Mouse (Mus musculus) cerebellum, adult 2 months (tissue): ENCODE data around the gene Desi1. TPM values are rescaled to one million over a fixed set of nuclear protein-coding genes. Genes with fewer than 3 reads are reported as not detected.

Source experiments
- DNase-seq, 2 experiments: peaks; one replicate each; pipeline ENCODE4 v3.0.0; 2021
- H3K27ac ChIP-seq: fragments of 200-500 bp; 2 replicates; pipeline ENCODE4 v1.5.1; 2012; ENCODE audit warnings: low read length, control low read depth, inconsistent platforms; ENCODE audit not compliant: insufficient read depth
- H3K27me3 ChIP-seq: fragments of 200-500 bp; 2 replicates; pipeline ENCODE4 v1.6.1; 2012; ENCODE audit warnings: inconsistent platforms, mild to moderate bottlenecking, low read length, moderate library complexity; ENCODE audit not compliant: control insufficient read depth, insufficient read depth
- H3K4me1 ChIP-seq: fragments of 200-500 bp; 2 replicates; pipeline ENCODE4 v1.6.1; 2011; ENCODE audit warnings: low read length; ENCODE audit not compliant: control insufficient read depth, insufficient read depth
- H3K4me3 ChIP-seq: fragments of 200-500 bp; replicated peaks from 2 replicates; pipeline ENCODE3; 2011; ENCODE audit warnings: mild to moderate bottlenecking, low read depth, low read length, control low read depth; ENCODE audit not compliant: insufficient read depth
- CTCF ChIP-seq: fragments of 200-500 bp; IDR thresholded peaks from 2 replicates; pipeline ENCODE4 v1.5.1; 2011; ENCODE audit warnings: low read depth, mild to moderate bottlenecking, control low read depth, low read length, moderate library complexity, borderline replicate concordance; ENCODE audit not compliant: insufficient read depth
- POLR2A ChIP-seq: fragments of 200-500 bp; IDR thresholded peaks from 2 replicates; pipeline ENCODE4 v1.6.1; 2011; ENCODE audit warnings: low read length, control low read depth, borderline replicate concordance; ENCODE audit not compliant: insufficient read depth
- WGBS: fragments of 180-500 bp; shearing (Covaris S2); methylation state at CpG from one replicate; pipeline ENCODE4 v1.1.7; 2018; 5-methylcytosine and 5-hydroxymethylcytosine counted together
- polyA plus RNA-seq: library from polyadenylated mRNA; depleted of rRNA; stranded (reverse); fragments of >200 nt; gene quantifications from 2 replicates; pipeline ENCODE4 v1.2.3, GENCODE M21; 2012

Desi1 gene
- polyA plus RNA-seq, 1 experiment: 156 TPM

GRCm38 (mm10) chr15:81969173-81969572 lies 64.5 kb downstream of the Desi1 start:
- 78% methylated on average over 7 of the region's 7 CpGs for WGBS
- no peak for DNase-seq
- Histone ChIP-seq H3K4me3 (no peak overlapping the region), H3K27ac (no peak overlapping the region), H3K4me1 (no peaks in the 10 kb centered on the region), H3K27me3 (no peaks in the 10 kb centered on the region)
- TF ChIP-seq CTCF (no peak), POLR2A (no peak)

- H3K4me3 ChIP-seq: no peak overlapping the region
- 66% methylated on average over 2 of the region's 2 CpGs for WGBS
- TF ChIP-seq POLR2A (no peak), CTCF (no peak)
- peak overlapping the region; percentile 27; the same call in 1 of the 2 replicates for H3K27ac ChIP-seq
- no peaks in the 10 kb centered on the region for H3K4me1 ChIP-seq
- no peaks in the 10 kb centered on the region for H3K27me3 ChIP-seq
- DNase-seq: no peak
Observed at GRCm38 (mm10) chr15:81968447-81968846, 65.2 kb downstream of the Desi1 start.

GRCm38 (mm10) chr15:81967821-81968220 lies 65.8 kb downstream of the Desi1 start:
- Histone ChIP-seq H3K4me3 (no peak overlapping the region), H3K4me1 (no peaks in the 10 kb centered on the region), H3K27me3 (no peaks in the 10 kb centered on the region), H3K27ac (no peak overlapping the region)
- WGBS: 88% methylated on average over 5 of the region's 5 CpGs
- TF ChIP-seq POLR2A (no peak), CTCF (no peak)
- DNase-seq: no peak

GRCm38 (mm10) chr15:81966062-81966829 lies 67.4 kb downstream of the Desi1 start:
- Histone ChIP-seq H3K4me3 (no peak overlapping the region), H3K4me1 (no peaks in the 10 kb centered on the region), H3K27me3 (no peaks in the 10 kb centered on the region), H3K27ac (no peak overlapping the region)
- no peak for DNase-seq
- TF ChIP-seq POLR2A (no peak), CTCF (no peak)
- WGBS: 77% methylated on average over 14 of the region's 14 CpGs

- no peaks in the 10 kb centered on the region for H3K4me1 ChIP-seq
- H3K27me3 ChIP-seq: no peaks in the 10 kb centered on the region
- no peak for TF ChIP-seq POLR2A
- H3K4me3 ChIP-seq: no peak overlapping the region
- WGBS: 63% methylated on average over 4 of the region's 4 CpGs
- DNase-seq: no peak
- H3K27ac ChIP-seq: no peak overlapping the region
Observed at GRCm38 (mm10) chr15:81964980-81965545, 68.6 kb downstream of the Desi1 start.

- Histone ChIP-seq H3K27me3 (no peaks in the 10 kb centered on the region), H3K4me1 (no peaks in the 10 kb centered on the region), H3K27ac (no peak overlapping the region), H3K4me3 (no peak overlapping the region)
- TF ChIP-seq CTCF: no peak
- no peak for TF ChIP-seq POLR2A
- WGBS: 79% methylated on average over 1 of the region's 1 CpGs
- no peak for DNase-seq
Observed at GRCm38 (mm10) chr15:81964262-81964661, 69.4 kb downstream of the Desi1 start.

- WGBS: under 1% methylated on average over 7 of the region's 8 CpGs
- no peak for DNase-seq
- Histone ChIP-seq H3K4me1 (peaks cover 8% of the 10 kb centered on the region), H3K27me3 (no peaks in the 10 kb centered on the region), H3K27ac (0 out of 2 replicates have a peak overlapping the region, but pooled peaks have one; percentile 20), H3K4me3 (peak overlapping the region; percentile 67)
- TF ChIP-seq POLR2A (no peak), CTCF (no peak)
Observed at GRCm38 (mm10) chr15:81961078-81961451, 72.6 kb downstream of the Desi1 start.

- Histone ChIP-seq H3K27me3 (no peaks in the 10 kb centered on the region), H3K4me1 (peaks cover 9% of the 10 kb centered on the region), H3K4me3 (peak within 1 kb of the TSS; percentile 85), H3K27ac (peak within 1 kb of the TSS; percentile 94)
- peak; percentile 98 to 99 for DNase-seq
- peak; percentile 59; the same call in 1 of the 2 replicates for TF ChIP-seq POLR2A
- peak; percentile 81 for TF ChIP-seq CTCF
- WGBS: 1% methylated on average over 76 of the region's 77 CpGs
Observed at GRCm38 (mm10) chr15:81960171-81961077, 73.2 kb downstream of the Desi1 start, which contains the start of gene Pmm1. Gene Pmm1, minus strand, starts transcription at chr15:81960930.
